Mouse (Mus musculus) heart, adult 2 months (tissue): ENCODE measurements around the gene Wipi2. TPM values are rescaled to one million over a fixed set of nuclear protein-coding genes. Genes with fewer than 3 reads are reported as not detected.

ENCODE experiments used
- DNase-seq, 2 experiments: peaks; one replicate each; pipeline ENCODE4 v3.0.0; 2021
- H3K27ac ChIP-seq: fragments of 200-600 bp; 2 replicates; pipeline ENCODE4 v1.8.1; 2022
- H3K27me3 ChIP-seq: fragments of 200-500 bp; 2 replicates; pipeline ENCODE4 v1.6.1; 2012; ENCODE audit warnings: mild to moderate bottlenecking, low read length, inconsistent platforms, mixed read lengths; ENCODE audit not compliant: control insufficient read depth, insufficient read depth
- H3K36me3 ChIP-seq: fragments of 200-500 bp; 2 replicates; pipeline ENCODE4 v1.6.1; 2012; ENCODE audit warnings: low read length, inconsistent platforms; ENCODE audit not compliant: control insufficient read depth, insufficient read depth
- H3K4me1 ChIP-seq: fragments of 200-500 bp; 2 replicates; pipeline ENCODE4 v1.6.1; 2011; ENCODE audit warnings: low read length; ENCODE audit not compliant: control insufficient read depth, insufficient read depth
- H3K4me3 ChIP-seq: fragments of 200-600 bp; 2 replicates; pipeline ENCODE4 v1.8.1; 2022
- H3K79me2 ChIP-seq: fragments of 200-500 bp; replicated peaks from 2 replicates; pipeline ENCODE4 v1.6.1; 2012; ENCODE audit warnings: mild to moderate bottlenecking, inconsistent platforms, low read length, moderate library complexity, mixed read lengths; ENCODE audit not compliant: control insufficient read depth, insufficient read depth
- H3K9ac ChIP-seq: fragments of 200-500 bp; 2 replicates; pipeline ENCODE4 v1.6.1; 2012; ENCODE audit warnings: low read depth, mild to moderate bottlenecking, control low read depth, inconsistent platforms, low read length, mixed read lengths
- CTCF ChIP-seq: fragments of 200-600 bp; IDR thresholded peaks from 2 replicates; pipeline ENCODE4 v1.8.1; 2022; ENCODE audit warnings: antibody characterized with exemption, mild to moderate bottlenecking, moderate library complexity
- EP300 ChIP-seq: fragments of 200-500 bp; IDR thresholded peaks from 2 replicates; pipeline ENCODE4 v1.6.1; 2011; ENCODE audit warnings: low read depth, low read length, control low read depth; ENCODE audit not compliant: insufficient read depth
- POLR2A ChIP-seq: fragments of 200-500 bp; IDR thresholded peaks from 2 replicates; pipeline ENCODE4 v1.6.1; 2011; ENCODE audit warnings: mild to moderate bottlenecking, low read depth, low read length, control low read depth; ENCODE audit not compliant: insufficient read depth
- WGBS: fragments of 180-500 bp; shearing (Covaris S2); methylation state at CpG from one replicate; pipeline ENCODE4 v1.1.7; 2018; 5-methylcytosine and 5-hydroxymethylcytosine counted together
- intact Hi-C: fragments of 180-260 bp; cut with DNase I; formaldehyde crosslinking; loops from one replicate; pipeline ENCODE4 v1.15.1; 2025
- polyA plus RNA-seq: library from polyadenylated mRNA; depleted of rRNA; stranded (reverse); fragments of >200 nt; gene quantifications from 2 replicates; pipeline ENCODE4 v1.2.3, GENCODE M21; 2012
- total RNA-seq, 2 experiments: library from RNA; stranded (reverse); gene quantifications; 2 replicates each; pipeline ENCODE4 v1.2.3; 2021

Wipi2 gene
- total and polyA plus RNA-seq, 3 experiments, result 24.1 to 43.0 (median 33.2) TPM

DNA sequence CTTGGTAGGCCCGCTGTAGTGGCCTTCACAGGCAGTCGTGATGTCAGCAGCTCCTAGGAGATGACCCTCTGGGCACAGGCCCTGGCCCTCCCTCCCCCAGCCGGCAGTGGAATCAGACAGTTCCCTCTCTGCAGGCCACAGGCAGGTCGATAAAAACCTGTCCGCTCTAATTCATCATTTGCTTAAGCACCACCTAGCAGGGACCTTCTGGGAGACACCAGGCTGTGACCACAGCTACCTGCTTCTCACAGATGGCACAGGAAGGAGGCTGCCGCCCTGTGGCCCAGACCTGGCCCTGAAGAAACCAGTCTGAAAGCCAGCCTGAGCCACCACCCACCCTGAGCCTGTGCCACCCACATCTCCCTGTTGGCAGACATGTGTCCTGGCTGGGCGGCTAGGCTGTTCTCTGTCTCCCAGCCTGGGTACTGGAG lies 50.7 kb downstream of the Wipi2 start:
- Histone ChIP-seq H3K9ac (no peak overlapping the region), H3K4me1 (no peaks in the 10 kb centered on the region), H3K4me3 (no peak overlapping the region), H3K27me3 (no peaks in the 10 kb centered on the region; the same call in 1 of the 2 replicates), H3K36me3 (no peaks in the 10 kb centered on the region), H3K27ac (no peak overlapping the region), H3K79me2 (no peaks in the 10 kb centered on the region)
- no peak for TF ChIP-seq POLR2A
- no peak for TF ChIP-seq EP300
- no peak for TF ChIP-seq CTCF
- intact Hi-C loops, result no loop called here
- no peak for DNase-seq
- 58% methylated on average over 7 of the region's 7 CpGs for WGBS

- DNase-seq, result no peak
- intact Hi-C loops, result no loop called here
- Histone ChIP-seq H3K36me3 (no peaks in the 10 kb centered on the region), H3K4me1 (no peaks in the 10 kb centered on the region), H3K9ac (no peak overlapping the region), H3K79me2 (no peaks in the 10 kb centered on the region), H3K27me3 (no peaks in the 10 kb centered on the region; the same call in 1 of the 2 replicates), H3K27ac (no peak overlapping the region), H3K4me3 (no peak overlapping the region)
- 85% methylated on average over 1 of the region's 1 CpGs for WGBS
- TF ChIP-seq EP300, result no peak
- TF ChIP-seq CTCF, result no peak
- no peak for TF ChIP-seq POLR2A
These were observed 51.6 kb downstream of the Wipi2 start for GRCm38 (mm10) chr5:142679065-142679464.

DNA sequence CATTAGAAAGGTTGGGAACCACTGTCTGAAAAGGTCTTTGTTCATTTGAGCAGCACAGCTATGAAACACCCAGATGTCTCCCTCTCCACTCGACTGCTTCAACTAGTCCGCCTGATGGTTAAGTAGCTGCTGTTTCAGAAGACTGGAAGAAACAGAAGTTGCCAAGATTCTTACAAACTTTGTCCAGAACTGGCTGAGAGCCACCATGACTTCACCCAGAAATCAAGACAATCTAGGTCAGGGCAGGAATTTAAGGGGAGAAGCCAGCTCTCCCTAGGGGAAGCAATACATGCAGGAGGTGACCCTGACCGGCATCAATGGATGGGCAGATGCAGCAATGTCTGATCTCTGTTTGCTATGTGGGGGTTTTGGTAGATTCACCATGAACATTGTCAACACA lies 54.4 kb downstream of the Wipi2 start:
- intact Hi-C loops, result no loop called here

GRCm38 (mm10) chr5:142682529-142682928 lies 55.0 kb downstream of the Wipi2 start:
- intact Hi-C loops, result no loop called here
- TF ChIP-seq CTCF (no peak), POLR2A (no peak)
- Histone ChIP-seq H3K4me1 (no peaks in the 10 kb centered on the region), H3K27me3 (no peaks in the 10 kb centered on the region; the same call in 1 of the 2 replicates), H3K9ac (no peak overlapping the region), H3K27ac (no peak overlapping the region), H3K79me2 (no peaks in the 10 kb centered on the region), H3K36me3 (no peaks in the 10 kb centered on the region), H3K4me3 (no peak overlapping the region)
- 88% methylated on average over 5 of the region's 5 CpGs for WGBS
- no peak for DNase-seq

More for the DNA sequence above, 54.4 kb downstream of the Wipi2 start:
- no peaks in the 10 kb centered on the region for H3K4me1 ChIP-seq
- DNase-seq, result no peak
- H3K9ac ChIP-seq, result no peak overlapping the region
- no peaks in the 10 kb centered on the region for H3K79me2 ChIP-seq
- H3K27ac ChIP-seq, result no peak overlapping the region
- WGBS, result 68% methylated on average over 3 of the region's 3 CpGs
- H3K36me3 ChIP-seq, result no peaks in the 10 kb centered on the region
- H3K27me3 ChIP-seq, result no peaks in the 10 kb centered on the region; the same call in 1 of the 2 replicates
- no peak for TF ChIP-seq CTCF
- TF ChIP-seq EP300, result no peak
- no peak for TF ChIP-seq POLR2A
- H3K4me3 ChIP-seq, result no peak overlapping the region

- no peaks in the 10 kb centered on the region for H3K4me1 ChIP-seq
- WGBS, result 31% methylated on average over 6 of the region's 6 CpGs
- no peaks in the 10 kb centered on the region for H3K36me3 ChIP-seq
- TF ChIP-seq EP300, result no peak
- no peak for TF ChIP-seq POLR2A
- TF ChIP-seq CTCF, result no peak
- H3K27me3 ChIP-seq, result peaks cover 3% of the 10 kb centered on the region; the same call in 1 of the 2 replicates
- H3K79me2 ChIP-seq, result no peaks in the 10 kb centered on the region
- no peak overlapping the region for H3K9ac ChIP-seq
- H3K27ac ChIP-seq, result no peak overlapping the region
- DNase-seq, result no peak
- intact Hi-C loops, result no loop called here
- H3K4me3 ChIP-seq, result no peak overlapping the region
These were observed 61.4 kb downstream of the Wipi2 start for GRCm38 (mm10) chr5:142688866-142689265.

GRCm38 (mm10) chr5:142690343-142690742 lies 62.8 kb downstream of the Wipi2 start:
- Histone ChIP-seq H3K79me2 (no peaks in the 10 kb centered on the region), H3K36me3 (no peaks in the 10 kb centered on the region), H3K27me3 (peaks cover 4% of the 10 kb centered on the region; the same call in 1 of the 2 replicates), H3K27ac (no peak overlapping the region), H3K4me1 (no peaks in the 10 kb centered on the region), H3K4me3 (no peak overlapping the region), H3K9ac (no peak overlapping the region)
- no peak for DNase-seq
- TF ChIP-seq POLR2A, result no peak
- no peak for TF ChIP-seq CTCF
- TF ChIP-seq EP300, result no peak
- WGBS, result 66% methylated on average over 3 of the region's 3 CpGs
- intact Hi-C loops, result no loop called here
